Mouse (Mus musculus) myocyte (in vitro differentiated cells): ENCODE results near the gene Kcnk6.

Experiments
- CEBPB ChIP-seq: IDR thresholded peaks from 2 replicates; pipeline ENCODE4 v1.6.1; 2011; ENCODE audit warnings: mild to moderate bottlenecking, moderate library complexity; ENCODE audit not compliant: poor library complexity, insufficient read depth, severe bottlenecking
- MYOD1 ChIP-seq, 3 experiments: IDR thresholded peaks; one replicate each; pipeline ENCODE4 v1.6.1; 2011; ENCODE audit warnings: control low read depth in 2 of 3, low read depth in 2 of 3, mild to moderate bottlenecking in 2 of 3, moderate library complexity in 1 of 3; ENCODE audit not compliant: insufficient read length in 2 of 3, control insufficient read depth in 1 of 3
- MYOG ChIP-seq, 3 experiments: IDR thresholded peaks; one replicate each; pipeline ENCODE4 v1.6.1; 2011; ENCODE audit warnings: control low read depth in 2 of 3, low read depth in 2 of 3, mild to moderate bottlenecking in 2 of 3; ENCODE audit not compliant: insufficient read length in 2 of 3, control insufficient read depth in 1 of 3, insufficient read depth in 1 of 3
- POLR2A ChIP-seq: IDR thresholded peaks from one replicate; pipeline ENCODE4 v1.6.1; 2011; ENCODE audit warnings: low read depth, mild to moderate bottlenecking, control low read depth, moderate library complexity; ENCODE audit not compliant: insufficient read length
- POLR2AphosphoS2 ChIP-seq: IDR thresholded peaks from one replicate; pipeline ENCODE4 v1.6.1; 2011; ENCODE audit warnings: low read depth, control low read depth; ENCODE audit not compliant: insufficient read length
- REST ChIP-seq: IDR thresholded peaks from one replicate; pipeline ENCODE4 v1.6.1; 2011; ENCODE audit warnings: mild to moderate bottlenecking, control low read depth, moderate library complexity; ENCODE audit not compliant: insufficient read depth, insufficient read length
- SRF ChIP-seq: IDR thresholded peaks from one replicate; pipeline ENCODE4 v1.6.1; 2011; ENCODE audit warnings: low read depth; ENCODE audit not compliant: control insufficient read depth, insufficient read length
- TCF12 ChIP-seq: IDR thresholded peaks from one replicate; pipeline ENCODE4 v1.6.1; 2011; ENCODE audit warnings: mild to moderate bottlenecking, control low read depth; ENCODE audit not compliant: poor library complexity, insufficient read depth, severe bottlenecking
- USF1 ChIP-seq: IDR thresholded peaks from one replicate; pipeline ENCODE4 v1.6.1; 2011; ENCODE audit warnings: low read depth, mild to moderate bottlenecking, control low read depth, moderate library complexity

DNA sequence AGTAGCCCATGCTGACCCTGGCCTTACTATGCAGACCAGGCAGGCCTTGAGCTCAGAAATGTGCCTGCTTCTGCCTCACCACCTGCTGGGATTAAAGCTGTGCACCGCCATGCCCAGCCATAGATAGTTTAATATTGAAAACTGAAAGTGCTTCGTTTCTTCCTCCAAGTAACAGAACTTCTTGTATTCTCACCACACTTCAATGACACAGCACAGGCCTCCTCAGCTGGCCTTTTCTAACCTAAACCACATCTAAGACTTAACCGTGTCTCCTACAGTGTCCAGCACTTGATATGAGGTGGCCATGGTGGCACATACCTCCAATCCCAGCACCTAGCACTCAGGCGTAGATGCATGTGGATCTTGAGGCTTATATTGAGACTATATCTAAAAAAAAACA lies 38.1 kb upstream of the Kcnk6 start:
- TF ChIP-seq POLR2A (no peak), POLR2AphosphoS2 (no peak), CEBPB (no peak), MYOD1 (IDR thresholded peaks at IDR 0.05; ENCODE audit: control insufficient read depth in 1 of 3, insufficient read length in 2 of 3, low read depth in 2 of 3) (no peak), TCF12 (no peak), SRF (no peak), MYOG (IDR thresholded peaks at IDR 0.05; ENCODE audit: control insufficient read depth in 1 of 3, insufficient read depth in 1 of 3, insufficient read length in 2 of 3, low read depth in 2 of 3) (no peak), USF1 (no peak), REST (no peak)
